Mouse (Mus musculus): Measurements from ENCODE around the gene Ift57. TPM values are rescaled to one million over a fixed set of nuclear protein-coding genes. Genes with fewer than 3 reads are reported as not detected.

Gene Ift57
- polyA plus RNA-seq, 1 experiment from 2014 or later = 34.1 TPM

GRCm38 (mm10) chr16:49699821-49700220, 788 bp downstream of the Ift57 start:
- Histone ChIP-seq H3K36me3 (ENCODE audit: control insufficient read depth, insufficient read depth, low read length) (no peaks in the 10 kb centered on the region), H3K27ac (ENCODE audit: low read depth, low read length) (no peak overlapping the region), H3K4me2 (peak overlapping the region; percentile 66), H3K9me3 (ENCODE audit: control insufficient read depth, low read length) (no peaks in the 10 kb centered on the region), H3K4me3 (ENCODE audit: low read depth, low read length) (peak overlapping the region; percentile 74), H3K9ac (ENCODE audit: low read length) (peak overlapping the region; percentile 75; the same call in 1 of the 2 replicates), H3K4me1 (ENCODE audit: control insufficient read depth, insufficient read depth, low read length) (peaks cover 3% of the 10 kb centered on the region; the same call in 1 of the 2 replicates), H3K27me3 (ENCODE audit: control insufficient read depth, insufficient read depth, low read length) (no peaks in the 10 kb centered on the region)
- DNase-seq (ENCODE audit: low spot score, missing footprints) (peak; percentile 88), ATAC-seq (ENCODE audit: low FRiP score) (no peak)
- 34% methylated on average over 5 of the region's 5 CpGs for WGBS

- Histone ChIP-seq H3K9me3 (ENCODE audit: control insufficient read depth, low read length) (no peaks in the 10 kb centered on the region), H3K4me3 (ENCODE audit: low read depth, low read length) (no peak overlapping the region), H3K27me3 (ENCODE audit: control insufficient read depth, insufficient read depth, low read length) (no peaks in the 10 kb centered on the region), H3K4me1 (ENCODE audit: control insufficient read depth, insufficient read depth, low read length) (no peaks in the 10 kb centered on the region), H3K27ac (ENCODE audit: low read depth, low read length) (no peak overlapping the region), H3K36me3 (ENCODE audit: control insufficient read depth, insufficient read depth, low read length) (no peaks in the 10 kb centered on the region), H3K4me2 (no peak overlapping the region), H3K9ac (ENCODE audit: low read length) (no peak overlapping the region)
- DNase-seq (ENCODE audit: low spot score, missing footprints) (no peak), ATAC-seq (ENCODE audit: low FRiP score) (no peak)
- WGBS = 67% methylated on average over 1 of the region's 1 CpGs
These were observed 9.0 kb downstream of the Ift57 start for GRCm38 (mm10) chr16:49708074-49708473.

DNA sequence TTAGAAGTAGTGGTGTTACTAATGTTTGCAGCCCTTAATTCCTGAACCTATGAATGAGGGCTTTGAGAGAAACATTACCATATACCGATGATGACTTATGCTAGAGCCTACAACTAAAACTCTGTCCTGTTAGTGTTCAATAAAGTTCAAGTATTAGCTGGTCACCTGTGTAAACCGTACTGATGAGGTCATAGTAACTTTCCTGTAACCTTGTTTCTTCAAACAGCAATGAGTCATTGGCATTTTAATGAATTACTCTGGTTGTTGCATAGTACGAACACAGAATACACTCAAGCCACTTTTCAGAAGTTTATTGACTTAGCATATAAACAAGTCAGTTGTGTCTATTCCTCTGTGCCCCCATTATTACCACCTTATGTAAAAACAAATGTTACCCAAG, 11.2 kb downstream of the Ift57 start:
- H3K4me3 ChIP-seq (ENCODE audit: low read depth, low read length) = no peak overlapping the region
- DNase-seq (ENCODE audit: low spot score, missing footprints) = no peak
- H3K9me3 ChIP-seq (ENCODE audit: control insufficient read depth, low read length) = no peaks in the 10 kb centered on the region
- whole genome bisulfite sequencing = 93% methylated on average over 3 of the region's 3 CpGs
- H3K36me3 ChIP-seq (ENCODE audit: control insufficient read depth, insufficient read depth, low read length) = no peaks in the 10 kb centered on the region
- H3K27me3 ChIP-seq (ENCODE audit: control insufficient read depth, insufficient read depth, low read length) = no peaks in the 10 kb centered on the region
- no peak for ATAC-seq (ENCODE audit: low FRiP score)
- no peak overlapping the region for H3K4me2 ChIP-seq
- H3K4me1 ChIP-seq (ENCODE audit: control insufficient read depth, insufficient read depth, low read length) = no peaks in the 10 kb centered on the region
- no peak overlapping the region for H3K9ac ChIP-seq (ENCODE audit: low read length)
- H3K27ac ChIP-seq (ENCODE audit: low read depth, low read length) = no peak overlapping the region

DNA sequence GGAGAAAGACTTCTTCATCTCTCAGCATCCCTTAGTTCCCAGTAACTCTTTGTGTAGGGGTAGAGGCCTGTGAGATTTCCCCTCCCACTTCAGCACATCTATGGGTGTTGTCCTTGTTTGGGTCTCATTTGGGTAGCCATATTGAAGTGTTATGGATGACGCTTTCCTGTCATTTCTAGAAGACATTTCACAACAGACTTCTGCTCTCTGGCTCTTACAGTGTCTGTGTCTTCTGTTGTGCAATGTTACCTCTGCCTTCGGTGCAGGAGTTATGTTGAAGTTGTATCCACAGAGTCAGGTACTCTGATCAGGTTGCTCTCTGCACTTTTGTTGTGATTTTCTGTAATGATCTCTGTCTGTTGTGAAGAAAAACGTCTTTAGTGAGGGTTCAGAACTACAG, 14.3 kb downstream of the Ift57 start:
- Histone ChIP-seq H3K4me2 (no peak overlapping the region), H3K4me1 (ENCODE audit: control insufficient read depth, insufficient read depth, low read length) (no peaks in the 10 kb centered on the region), H3K27me3 (ENCODE audit: control insufficient read depth, insufficient read depth, low read length) (no peaks in the 10 kb centered on the region), H3K36me3 (ENCODE audit: control insufficient read depth, insufficient read depth, low read length) (no peaks in the 10 kb centered on the region), H3K9ac (ENCODE audit: low read length) (no peak overlapping the region), H3K4me3 (ENCODE audit: low read depth, low read length) (no peak overlapping the region), H3K27ac (ENCODE audit: low read depth, low read length) (no peak overlapping the region), H3K9me3 (ENCODE audit: control insufficient read depth, low read length) (no peaks in the 10 kb centered on the region)
- ATAC-seq (ENCODE audit: low FRiP score) (no peak), DNase-seq (ENCODE audit: low spot score, missing footprints) (no peak)
- 78% methylated on average over 3 of the region's 3 CpGs for WGBS

GRCm38 (mm10) chr16:49720671-49721070, 21.6 kb downstream of the Ift57 start:
- no peaks in the 10 kb centered on the region for H3K36me3 ChIP-seq (ENCODE audit: control insufficient read depth, insufficient read depth, low read length)
- no peak for DNase-seq (ENCODE audit: low spot score, missing footprints)
- no peak overlapping the region for H3K27ac ChIP-seq (ENCODE audit: low read depth, low read length)
- 89% methylated on average over 2 of the region's 2 CpGs for WGBS
- no peak overlapping the region for H3K4me3 ChIP-seq (ENCODE audit: low read depth, low read length)
- H3K9me3 ChIP-seq (ENCODE audit: control insufficient read depth, low read length) = no peaks in the 10 kb centered on the region
- H3K27me3 ChIP-seq (ENCODE audit: control insufficient read depth, insufficient read depth, low read length) = no peaks in the 10 kb centered on the region
- H3K9ac ChIP-seq (ENCODE audit: low read length) = no peak overlapping the region
- no peaks in the 10 kb centered on the region for H3K4me1 ChIP-seq (ENCODE audit: control insufficient read depth, insufficient read depth, low read length)
- ATAC-seq (ENCODE audit: low FRiP score) = no peak
- no peak overlapping the region for H3K4me2 ChIP-seq

DNA sequence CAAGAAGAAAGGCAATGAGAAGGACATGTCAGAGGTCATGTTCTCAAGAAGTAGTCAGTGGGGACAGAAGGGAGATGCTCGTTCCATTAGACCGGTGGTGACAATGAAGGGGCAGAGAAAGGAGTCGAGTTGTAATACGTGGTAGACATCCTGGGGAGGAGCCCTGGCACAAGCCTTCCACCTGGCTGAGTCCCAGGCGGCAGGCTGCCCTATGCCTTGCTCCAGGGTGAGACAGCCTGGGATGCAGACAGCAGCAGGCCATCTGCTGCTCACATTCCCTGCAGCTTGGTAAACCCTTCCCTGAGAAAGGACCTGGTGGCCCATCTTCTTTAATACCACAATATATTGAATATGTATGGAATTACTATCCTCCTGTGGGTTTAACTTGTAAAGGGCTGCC, 22.6 kb downstream of the Ift57 start:
- no peak overlapping the region for H3K27ac ChIP-seq (ENCODE audit: low read depth, low read length)
- WGBS = 41% methylated on average over 5 of the region's 5 CpGs
- DNase-seq (ENCODE audit: low spot score, missing footprints) (no peak), ATAC-seq (ENCODE audit: low FRiP score) (no peak)
- H3K9me3 ChIP-seq (ENCODE audit: control insufficient read depth, low read length) = no peaks in the 10 kb centered on the region
- H3K4me3 ChIP-seq (ENCODE audit: low read depth, low read length) = no peak overlapping the region
- no peak overlapping the region for H3K4me2 ChIP-seq
- no peaks in the 10 kb centered on the region for H3K4me1 ChIP-seq (ENCODE audit: control insufficient read depth, insufficient read depth, low read length)
- no peak overlapping the region for H3K9ac ChIP-seq (ENCODE audit: low read length)
- H3K27me3 ChIP-seq (ENCODE audit: control insufficient read depth, insufficient read depth, low read length) = no peaks in the 10 kb centered on the region
- no peaks in the 10 kb centered on the region for H3K36me3 ChIP-seq (ENCODE audit: control insufficient read depth, insufficient read depth, low read length)

DNA sequence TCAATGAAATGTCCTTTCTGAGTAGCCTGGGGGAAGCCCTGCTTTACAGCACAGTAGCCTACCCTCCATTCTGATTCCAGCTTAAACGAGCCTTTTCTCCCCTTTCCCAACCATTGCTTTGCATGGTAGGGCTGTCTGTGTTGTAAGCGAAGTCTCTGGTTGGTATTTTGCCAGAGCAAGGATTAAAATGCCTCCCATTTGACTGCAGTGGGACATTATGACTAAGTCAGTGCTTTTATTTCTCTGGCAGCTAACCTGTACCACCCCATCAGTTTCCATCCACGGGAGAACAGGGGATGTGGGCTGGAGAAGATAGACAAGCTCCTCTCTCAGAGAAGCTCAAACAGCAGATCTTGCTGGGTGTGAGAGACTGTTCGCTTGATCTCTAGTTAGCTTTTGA, 24.2 kb downstream of the Ift57 start:
- Histone ChIP-seq H3K36me3 (ENCODE audit: control insufficient read depth, insufficient read depth, low read length) (no peaks in the 10 kb centered on the region), H3K4me3 (ENCODE audit: low read depth, low read length) (no peak overlapping the region), H3K27me3 (ENCODE audit: control insufficient read depth, insufficient read depth, low read length) (no peaks in the 10 kb centered on the region), H3K4me2 (no peak overlapping the region), H3K9me3 (ENCODE audit: control insufficient read depth, low read length) (no peaks in the 10 kb centered on the region), H3K27ac (ENCODE audit: low read depth, low read length) (no peak overlapping the region), H3K4me1 (ENCODE audit: control insufficient read depth, insufficient read depth, low read length) (no peaks in the 10 kb centered on the region), H3K9ac (ENCODE audit: low read length) (no peak overlapping the region)
- 64% methylated on average over 4 of the region's 4 CpGs for WGBS
- no peak for DNase-seq (ENCODE audit: low spot score, missing footprints)
- no peak for ATAC-seq (ENCODE audit: low FRiP score)

DNA sequence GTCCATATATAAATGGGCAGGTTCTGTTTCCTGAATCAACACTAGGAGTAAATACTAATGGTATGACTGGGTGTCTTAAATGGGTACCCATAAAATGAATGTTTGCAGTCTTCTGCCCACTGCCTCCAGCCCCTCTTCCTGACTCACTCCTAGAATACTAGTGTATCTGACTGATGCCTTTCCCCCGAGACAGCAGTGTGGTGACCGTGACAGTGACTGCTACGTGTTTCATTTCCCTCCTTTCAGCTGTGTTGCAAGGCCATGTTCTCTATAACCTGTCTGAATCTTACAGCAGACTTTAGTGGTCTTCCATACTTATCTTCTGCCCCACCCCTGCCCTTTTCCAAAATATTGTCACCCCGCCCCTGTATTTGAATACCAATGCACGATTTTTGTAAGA, 25.2 kb downstream of the Ift57 start:
- no peak overlapping the region for H3K4me2 ChIP-seq
- H3K9ac ChIP-seq (ENCODE audit: low read length) = no peak overlapping the region
- no peaks in the 10 kb centered on the region for H3K4me1 ChIP-seq (ENCODE audit: control insufficient read depth, insufficient read depth, low read length)
- WGBS = 84% methylated on average over 5 of the region's 5 CpGs
- H3K36me3 ChIP-seq (ENCODE audit: control insufficient read depth, insufficient read depth, low read length) = no peaks in the 10 kb centered on the region
- H3K27ac ChIP-seq (ENCODE audit: low read depth, low read length) = no peak overlapping the region
- DNase-seq (ENCODE audit: low spot score, missing footprints) = no peak
- H3K27me3 ChIP-seq (ENCODE audit: control insufficient read depth, insufficient read depth, low read length) = no peaks in the 10 kb centered on the region
- no peak overlapping the region for H3K4me3 ChIP-seq (ENCODE audit: low read depth, low read length)
- H3K9me3 ChIP-seq (ENCODE audit: control insufficient read depth, low read length) = no peaks in the 10 kb centered on the region
- ATAC-seq (ENCODE audit: low FRiP score) = no peak

DNA sequence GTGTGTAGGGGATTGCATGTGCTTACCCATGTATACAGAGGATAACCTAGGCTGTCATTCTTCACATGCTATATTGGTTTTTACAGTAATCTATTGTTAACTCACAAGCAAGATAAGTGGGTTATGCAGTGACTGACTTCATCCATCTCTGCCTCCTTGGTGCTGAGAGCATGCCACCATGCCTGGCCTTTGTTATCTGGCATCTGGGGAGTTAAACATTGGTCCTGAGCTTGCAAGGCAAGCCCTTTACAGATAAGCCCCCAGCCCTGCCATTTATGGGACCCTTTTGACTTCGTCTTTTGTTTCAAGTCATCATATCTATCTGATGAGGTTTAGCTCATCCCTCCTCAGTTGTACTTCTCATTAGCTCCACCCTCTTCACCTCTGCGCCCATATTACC, 25.9 kb downstream of the Ift57 start:
- no peak overlapping the region for H3K4me3 ChIP-seq (ENCODE audit: low read depth, low read length)
- no peaks in the 10 kb centered on the region for H3K36me3 ChIP-seq (ENCODE audit: control insufficient read depth, insufficient read depth, low read length)
- no peaks in the 10 kb centered on the region for H3K27me3 ChIP-seq (ENCODE audit: control insufficient read depth, insufficient read depth, low read length)
- H3K4me2 ChIP-seq = no peak overlapping the region
- no peak for ATAC-seq (ENCODE audit: low FRiP score)
- WGBS = 95% methylated on average over 2 of the region's 2 CpGs
- no peaks in the 10 kb centered on the region for H3K4me1 ChIP-seq (ENCODE audit: control insufficient read depth, insufficient read depth, low read length)
- no peak for DNase-seq (ENCODE audit: low spot score, missing footprints)
- no peaks in the 10 kb centered on the region for H3K9me3 ChIP-seq (ENCODE audit: control insufficient read depth, low read length)
- H3K27ac ChIP-seq (ENCODE audit: low read depth, low read length) = no peak overlapping the region
- no peak overlapping the region for H3K9ac ChIP-seq (ENCODE audit: low read length)

GRCm38 (mm10) chr16:49725446-49725845, 26.4 kb downstream of the Ift57 start:
- Histone ChIP-seq H3K27ac (ENCODE audit: low read depth, low read length) (no peak overlapping the region), H3K4me3 (ENCODE audit: low read depth, low read length) (no peak overlapping the region), H3K36me3 (ENCODE audit: control insufficient read depth, insufficient read depth, low read length) (no peaks in the 10 kb centered on the region), H3K27me3 (ENCODE audit: control insufficient read depth, insufficient read depth, low read length) (no peaks in the 10 kb centered on the region), H3K4me1 (ENCODE audit: control insufficient read depth, insufficient read depth, low read length) (no peaks in the 10 kb centered on the region), H3K9me3 (ENCODE audit: control insufficient read depth, low read length) (no peaks in the 10 kb centered on the region), H3K9ac (ENCODE audit: low read length) (no peak overlapping the region), H3K4me2 (no peak overlapping the region)
- WGBS = 92% methylated on average over 5 of the region's 5 CpGs
- ATAC-seq (ENCODE audit: low FRiP score) = no peak
- no peak for DNase-seq (ENCODE audit: low spot score, missing footprints)

Measured in midbrain, embryonic 11.5 days (tissue).